Mouse (Mus musculus): Measurements from ENCODE around the gene Cobl. TPM values are rescaled to one million over a fixed set of nuclear protein-coding genes. Genes with fewer than 3 reads are reported as not detected.

The Cobl gene
- polyA plus RNA-seq (2014; fragmentation: Illumina TruSeq; extraction: RNeasy Lipid Tissue Mini Kit (QIAGEN cat#74804); ENCODE audit: low read depth, low replicate concordance) = 16.4 TPM

DNA sequence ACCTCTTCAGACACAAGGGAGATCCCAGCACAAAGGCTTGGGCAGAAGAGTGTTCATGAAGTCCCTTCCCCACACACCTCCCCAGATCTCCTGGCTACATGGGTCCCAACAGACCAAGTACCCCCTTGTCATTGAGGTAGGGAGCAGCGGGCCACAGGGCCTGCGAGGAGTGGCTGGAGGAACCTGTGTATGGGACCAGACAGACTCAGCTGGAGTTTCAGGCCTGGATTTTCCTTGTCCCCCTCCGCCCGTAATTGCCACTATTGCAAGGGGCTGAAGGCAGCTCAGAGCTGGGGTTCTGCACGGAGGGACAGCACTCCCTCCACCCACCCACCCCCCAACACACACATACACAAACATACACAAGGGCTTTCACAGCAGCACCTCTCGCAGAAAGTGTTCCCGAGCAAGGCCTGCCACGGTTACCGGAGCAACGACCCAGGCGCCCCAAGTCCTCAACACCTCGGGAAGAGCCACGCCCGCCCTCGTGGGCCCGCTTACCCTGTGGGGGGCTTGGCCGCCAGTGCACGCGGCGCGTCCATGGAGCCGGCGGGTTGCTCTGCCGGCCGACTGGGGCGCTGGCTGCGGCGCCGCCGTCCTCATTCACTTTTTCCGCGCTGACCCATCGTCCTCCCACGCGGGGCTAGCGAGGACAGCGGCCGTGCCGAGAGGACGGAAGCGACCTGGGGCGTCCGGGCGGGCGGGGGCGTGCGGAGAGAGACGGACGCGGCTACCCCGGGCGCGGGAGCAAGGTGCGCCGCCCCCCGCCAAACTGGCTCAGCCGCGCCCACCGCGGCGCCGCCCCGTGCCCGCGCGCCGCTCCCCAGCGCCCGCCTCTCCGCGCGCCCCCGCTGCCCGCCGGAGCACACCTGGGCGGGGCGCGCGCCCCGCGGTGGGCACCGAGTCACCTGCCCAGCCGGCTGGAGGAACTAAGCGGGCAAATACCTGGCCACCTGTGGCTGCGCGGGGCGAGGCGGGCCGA lies at the start of gene Cobl:
TSS of gene Cobl (minus strand) at position 780 of the 982 bp plus-strand sequence.

Measured in heart, adult 10 weeks (tissue).